Mouse (Mus musculus): ENCODE results near the gene Sqstm1. TPM values are rescaled to one million over a fixed set of nuclear protein-coding genes. Genes with fewer than 3 reads are reported as not detected.

Gene Sqstm1
- polyA plus RNA-seq, 1 experiment from 2014 or later, result 135 TPM

- H3K9ac ChIP-seq (replicated peaks; ENCODE audit: low read length), result no peak overlapping the region
- WGBS, result 93% methylated on average over 16 of the region's 16 CpGs
- no peak overlapping the region for H3K4me2 ChIP-seq (ENCODE audit: low read depth, low read length)
- H3K36me3 ChIP-seq (replicated peaks; ENCODE audit: control insufficient read depth, insufficient read depth, low read depth, low read length), result peaks cover 11% of the 10 kb centered on the region
- no peak overlapping the region for H3K27ac ChIP-seq (replicated peaks; ENCODE audit: low read depth, low read length)
- no peak for DNase-seq (ENCODE audit: low spot score)
- H3K9me3 ChIP-seq (replicated peaks; ENCODE audit: control insufficient read depth, low read length), result no peaks in the 10 kb centered on the region
- ATAC-seq (replicated peaks; ENCODE audit: insufficient number of reproducible peaks, low FRiP score, low TSS enrichment, low read depth), result no peak
- no peak overlapping the region for H3K4me3 ChIP-seq (ENCODE audit: low read depth, low read length)
- H3K27me3 ChIP-seq (ENCODE audit: control insufficient read depth, insufficient read depth, low read length), result no peaks in the 10 kb centered on the region
- no peaks in the 10 kb centered on the region for H3K4me1 ChIP-seq (ENCODE audit: control insufficient read depth, insufficient read depth, low read length)
These were observed 53.8 kb downstream of the Sqstm1 start for GRCm38 (mm10) chr11:50156725-50157258.

- Histone ChIP-seq H3K9ac (replicated peaks; ENCODE audit: low read length) (no peak overlapping the region), H3K36me3 (replicated peaks; ENCODE audit: control insufficient read depth, insufficient read depth, low read depth, low read length) (peaks cover 11% of the 10 kb centered on the region), H3K4me2 (ENCODE audit: low read depth, low read length) (no peak overlapping the region), H3K27me3 (ENCODE audit: control insufficient read depth, insufficient read depth, low read length) (no peaks in the 10 kb centered on the region), H3K9me3 (replicated peaks; ENCODE audit: control insufficient read depth, low read length) (no peaks in the 10 kb centered on the region), H3K4me3 (ENCODE audit: low read depth, low read length) (no peak overlapping the region), H3K27ac (replicated peaks; ENCODE audit: low read depth, low read length) (no peak overlapping the region), H3K4me1 (ENCODE audit: control insufficient read depth, insufficient read depth, low read length) (no peaks in the 10 kb centered on the region)
- WGBS, result 88% methylated on average over 2 of the region's 2 CpGs
- DNase-seq (ENCODE audit: low spot score) (no peak), ATAC-seq (replicated peaks; ENCODE audit: insufficient number of reproducible peaks, low FRiP score, low TSS enrichment, low read depth) (no peak)
These were observed 54.8 kb downstream of the Sqstm1 start for GRCm38 (mm10) chr11:50155785-50156184.

DNA sequence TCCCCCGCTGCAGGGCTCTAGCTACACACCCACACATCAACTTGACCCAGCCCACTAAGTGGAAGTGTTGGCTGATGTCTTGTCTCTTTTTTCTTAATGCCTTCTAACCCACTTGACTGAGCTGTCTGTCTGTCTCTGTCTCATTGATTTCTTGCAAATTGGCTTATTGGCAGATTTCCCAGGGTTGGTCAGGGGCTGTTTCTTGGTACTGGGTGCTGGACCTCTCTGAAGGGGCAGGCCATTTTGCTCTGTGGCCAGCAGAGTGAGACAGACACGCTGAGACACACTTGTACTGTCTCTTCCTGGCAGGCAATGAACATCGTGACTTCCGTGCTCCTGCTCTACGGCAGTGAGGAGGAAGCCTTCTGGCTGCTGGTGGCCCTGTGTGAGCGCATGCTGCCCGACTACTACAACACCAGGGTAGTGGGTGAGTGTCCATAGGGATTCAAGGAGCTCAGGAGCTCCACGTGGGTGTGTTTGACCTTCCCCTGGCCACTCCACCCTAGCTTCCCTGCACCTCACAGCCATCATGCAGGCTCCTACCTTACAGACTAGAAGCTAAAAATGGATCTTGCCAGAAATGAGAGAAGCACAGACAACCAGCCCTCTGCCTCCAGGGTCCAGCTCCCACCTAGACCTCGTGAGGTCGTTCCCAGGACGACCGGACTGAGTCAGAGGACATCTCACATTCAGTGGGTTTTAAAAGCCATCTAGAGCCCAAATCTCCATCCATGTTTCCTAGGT lies 55.7 kb downstream of the Sqstm1 start:
- Histone ChIP-seq H3K27me3 (ENCODE audit: control insufficient read depth, insufficient read depth, low read length) (no peaks in the 10 kb centered on the region), H3K4me3 (ENCODE audit: low read depth, low read length) (no peak overlapping the region), H3K9ac (replicated peaks; ENCODE audit: low read length) (no peak overlapping the region), H3K36me3 (replicated peaks; ENCODE audit: control insufficient read depth, insufficient read depth, low read depth, low read length) (peaks cover 18% of the 10 kb centered on the region), H3K4me1 (ENCODE audit: control insufficient read depth, insufficient read depth, low read length) (no peaks in the 10 kb centered on the region), H3K27ac (replicated peaks; ENCODE audit: low read depth, low read length) (no peak overlapping the region), H3K9me3 (replicated peaks; ENCODE audit: control insufficient read depth, low read length) (no peaks in the 10 kb centered on the region), H3K4me2 (ENCODE audit: low read depth, low read length) (no peak overlapping the region)
- ATAC-seq (replicated peaks; ENCODE audit: insufficient number of reproducible peaks, low FRiP score, low TSS enrichment, low read depth) (no peak), DNase-seq (ENCODE audit: low spot score) (no peak)
- 83% methylated on average over 12 of the region's 12 CpGs for WGBS

DNA sequence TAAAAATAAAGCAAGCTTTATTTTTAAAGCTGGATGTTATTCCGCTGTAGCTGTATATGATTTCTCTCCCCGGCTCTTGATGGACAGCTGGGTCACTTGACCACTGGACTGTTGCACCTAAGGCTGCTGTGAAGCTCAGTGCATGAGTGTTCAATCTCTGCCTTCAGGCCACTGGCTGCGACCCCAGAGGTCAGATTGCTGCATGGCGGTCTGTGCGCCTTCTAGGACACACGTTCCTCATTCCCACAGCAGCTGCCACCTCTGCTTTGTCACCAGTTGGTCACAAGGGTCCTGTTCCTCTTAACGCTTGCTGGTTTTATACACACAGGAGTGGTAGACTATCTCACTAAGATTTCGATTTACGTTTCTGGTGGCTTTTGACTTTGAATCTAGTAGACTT lies 56.5 kb downstream of the Sqstm1 start:
- WGBS, result 45% methylated on average over 9 of the region's 9 CpGs
- ATAC-seq (replicated peaks; ENCODE audit: insufficient number of reproducible peaks, low FRiP score, low TSS enrichment, low read depth) (no peak), DNase-seq (ENCODE audit: low spot score) (no peak)
- Histone ChIP-seq H3K36me3 (replicated peaks; ENCODE audit: control insufficient read depth, insufficient read depth, low read depth, low read length) (peaks cover 21% of the 10 kb centered on the region), H3K4me1 (ENCODE audit: control insufficient read depth, insufficient read depth, low read length) (no peaks in the 10 kb centered on the region), H3K4me2 (ENCODE audit: low read depth, low read length) (no peak overlapping the region), H3K9me3 (replicated peaks; ENCODE audit: control insufficient read depth, low read length) (no peaks in the 10 kb centered on the region), H3K9ac (replicated peaks; ENCODE audit: low read length) (no peak overlapping the region), H3K4me3 (ENCODE audit: low read depth, low read length) (no peak overlapping the region), H3K27ac (replicated peaks; ENCODE audit: low read depth, low read length) (no peak overlapping the region), H3K27me3 (ENCODE audit: control insufficient read depth, insufficient read depth, low read length) (no peaks in the 10 kb centered on the region)

- H3K36me3 ChIP-seq (replicated peaks; ENCODE audit: control insufficient read depth, insufficient read depth, low read depth, low read length), result peaks cover 13% of the 10 kb centered on the region
- no peak for DNase-seq (ENCODE audit: low spot score)
These were observed 59.3 kb downstream of the Sqstm1 start for GRCm38 (mm10) chr11:50151374-50151773.

GRCm38 (mm10) chr11:50149603-50150150 lies 61.0 kb downstream of the Sqstm1 start:
- H3K4me3 ChIP-seq (ENCODE audit: low read depth, low read length), result no peak overlapping the region
- no peak overlapping the region for H3K9ac ChIP-seq (replicated peaks; ENCODE audit: low read length)
- H3K27ac ChIP-seq (replicated peaks; ENCODE audit: low read depth, low read length), result no peak overlapping the region
- no peaks in the 10 kb centered on the region for H3K9me3 ChIP-seq (replicated peaks; ENCODE audit: control insufficient read depth, low read length)
- ATAC-seq (replicated peaks; ENCODE audit: insufficient number of reproducible peaks, low FRiP score, low TSS enrichment, low read depth), result no peak
- no peak overlapping the region for H3K4me2 ChIP-seq (ENCODE audit: low read depth, low read length)
- 73% methylated on average over 9 of the region's 9 CpGs for WGBS
- H3K27me3 ChIP-seq (ENCODE audit: control insufficient read depth, insufficient read depth, low read length), result no peaks in the 10 kb centered on the region
- peaks cover 17% of the 10 kb centered on the region for H3K36me3 ChIP-seq (replicated peaks; ENCODE audit: control insufficient read depth, insufficient read depth, low read depth, low read length)
- no peaks in the 10 kb centered on the region for H3K4me1 ChIP-seq (ENCODE audit: control insufficient read depth, insufficient read depth, low read length)
- DNase-seq (ENCODE audit: low spot score), result no peak

More at GRCm38 (mm10) chr11:50151374-50151773, 59.3 kb downstream of the Sqstm1 start:
- H3K4me2 ChIP-seq (ENCODE audit: low read depth, low read length), result no peak overlapping the region
- H3K27me3 ChIP-seq (ENCODE audit: control insufficient read depth, insufficient read depth, low read length), result no peaks in the 10 kb centered on the region
- H3K9me3 ChIP-seq (replicated peaks; ENCODE audit: control insufficient read depth, low read length), result no peaks in the 10 kb centered on the region
- no peak overlapping the region for H3K4me3 ChIP-seq (ENCODE audit: low read depth, low read length)
- H3K9ac ChIP-seq (replicated peaks; ENCODE audit: low read length), result no peak overlapping the region
- H3K4me1 ChIP-seq (ENCODE audit: control insufficient read depth, insufficient read depth, low read length), result no peaks in the 10 kb centered on the region
- H3K27ac ChIP-seq (replicated peaks; ENCODE audit: low read depth, low read length), result no peak overlapping the region
- WGBS, result 90% methylated on average over 3 of the region's 3 CpGs
- no peak for ATAC-seq (replicated peaks; ENCODE audit: insufficient number of reproducible peaks, low FRiP score, low TSS enrichment, low read depth)

Small RNAs within 50 kb of the gene (microRNA-seq; reads per million reads assigned to microRNA genes)
- not detected for gene Mir6919 (ENCODE audit: borderline number of aligned reads)

Other genes starting within 250 kb of the Sqstm1 start
- 86.0 and 98.2 TPM in 2 replicates for gene Rnf130, start 185.5 kb downstream of the Sqstm1 start, polyA plus RNA-seq (2014; fragmentation: Nextera tagmentation; extraction: Ambion mirVana)
- gene Tbc1d9b, start 79.4 kb downstream of the Sqstm1 start, polyA plus RNA-seq (2014; fragmentation: Nextera tagmentation; extraction: Ambion mirVana), result 24.8 and 26.0 TPM in 2 replicates
- gene Mrnip, start 36.4 kb downstream of the Sqstm1 start, polyA plus RNA-seq (2014; fragmentation: Nextera tagmentation; extraction: Ambion mirVana), result 24.9 and 25.5 TPM in 2 replicates
- gene Mgat4b, start 63 bp upstream of the Sqstm1 start, polyA plus RNA-seq (2014; fragmentation: Nextera tagmentation; extraction: Ambion mirVana), result 19.5 and 21.1 TPM in 2 replicates
- 0.36 and 0.57 TPM in 2 replicates for gene Ltc4s, start 27.8 kb upstream of the Sqstm1 start, polyA plus RNA-seq (2014; fragmentation: Nextera tagmentation; extraction: Ambion mirVana)
- 10.8 and 11.9 TPM in 2 replicates for gene Maml1, start 81.5 kb upstream of the Sqstm1 start, polyA plus RNA-seq (2014; fragmentation: Nextera tagmentation; extraction: Ambion mirVana)
- 247 and 265 TPM in 2 replicates for gene Canx, start 114.8 kb upstream of the Sqstm1 start, polyA plus RNA-seq (2014; fragmentation: Nextera tagmentation; extraction: Ambion mirVana)
- gene Cby3, start 143.6 kb upstream of the Sqstm1 start, polyA plus RNA-seq (2014; fragmentation: Nextera tagmentation; extraction: Ambion mirVana), result not detected in 2 replicates
- gene Hnrnph1, start 166.2 kb upstream of the Sqstm1 start, polyA plus RNA-seq (2014; fragmentation: Nextera tagmentation; extraction: Ambion mirVana), result 823 and 855 TPM in 2 replicates
- 22.9 and 24.4 TPM in 2 replicates for gene Rufy1, start 220.3 kb upstream of the Sqstm1 start, polyA plus RNA-seq (2014; fragmentation: Nextera tagmentation; extraction: Ambion mirVana)

Data from embryonic facial prominence, embryonic 11.5 days (tissue).